Mouse (Mus musculus): ENCODE results near the gene Pfpl. TPM values are rescaled to one million over a fixed set of nuclear protein-coding genes. Genes with fewer than 3 reads are reported as not detected.
A peak's percentile ranks its signal among the peaks of the same experiment; 100 is the strongest.

The Pfpl gene
- total RNA-seq, 1 experiment: not detected

- H3K4me1 ChIP-seq (ENCODE audit: control insufficient read depth in 2 of 2, insufficient read depth in 2 of 2, low read length in 2 of 2, poor library complexity in 1 of 2): peaks cover 0 to 3% of the 10 kb centered on the region in 2 experiments; a peak in 1 of 4 replicates
- no peak overlapping the region for H3K9ac ChIP-seq (ENCODE audit: insufficient read depth, low read depth, low read length, poor library complexity, severe bottlenecking)
- H3K27ac ChIP-seq (ENCODE audit: insufficient read depth, low read depth, low read length, poor library complexity, severe bottlenecking): no peak overlapping the region
- TF ChIP-seq CHD2 (IDR thresholded peaks at IDR 0.05; ENCODE audit: low read depth, low read length) (no peak), ZNF384 (IDR thresholded peaks at IDR 0.05; ENCODE audit: low read depth, low read length) (no peak), HCFC1 (IDR thresholded peaks at IDR 0.05; ENCODE audit: borderline replicate concordance, insufficient read depth, low read length) (no peak), MAFK (IDR thresholded peaks at IDR 0.05; ENCODE audit: insufficient read depth, low read depth, low read length) (no peak), ZC3H11A (IDR thresholded peaks at IDR 0.05; ENCODE audit: borderline replicate concordance, low read depth, low read length) (no peak)
- no peaks in the 10 kb centered on the region for H3K36me3 ChIP-seq (ENCODE audit: control insufficient read depth, insufficient read depth, low read length, poor library complexity, severe bottlenecking)
- no peaks in the 10 kb centered on the region for H3K9me3 ChIP-seq (ENCODE audit: control insufficient read depth, insufficient read depth, low read depth, low read length)
- in situ Hi-C loops (cut with MboI; ENCODE audit: low sequenced_read_pairs in 2 of 2, unreplicated experiment in 2 of 2): no loop called here
- H3K4me3 ChIP-seq (ENCODE audit: insufficient read depth in 1 of 2, low read depth in 1 of 2, low read length in 2 of 2, poor library complexity in 1 of 2, severe bottlenecking in 1 of 2): no peak overlapping the region
- no peak for DNase-seq (ENCODE audit: low read depth, low spot score)
These were observed 37.9 kb downstream of the Pfpl start for GRCm38 (mm10) chr19:12465530-12466144.

DNA sequence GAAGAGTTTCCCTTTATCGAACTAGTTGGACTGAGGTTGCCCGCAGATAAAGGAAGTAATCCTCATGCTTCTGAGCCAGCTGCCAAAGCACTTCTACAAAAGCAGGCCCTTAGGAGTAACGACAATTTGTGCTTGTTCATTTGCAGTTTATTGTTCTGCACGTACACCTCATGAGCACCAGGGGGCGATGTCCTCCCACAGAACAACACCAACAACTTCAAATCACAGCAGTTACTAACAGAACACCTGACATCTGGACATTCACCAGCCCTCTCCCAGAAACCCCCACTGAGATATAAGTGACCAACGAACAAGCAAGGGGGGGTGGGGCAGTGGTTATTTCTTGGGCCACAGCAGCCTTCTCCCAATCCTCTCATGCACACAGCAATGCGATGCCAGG, 38.5 kb downstream of the Pfpl start:
- Histone ChIP-seq H3K9me3 (ENCODE audit: control insufficient read depth, insufficient read depth, low read depth, low read length) (no peaks in the 10 kb centered on the region), H3K4me1 (ENCODE audit: control insufficient read depth in 2 of 2, insufficient read depth in 2 of 2, low read length in 2 of 2, poor library complexity in 1 of 2) (peaks cover 0 to 3% of the 10 kb centered on the region in 2 experiments; a peak in 1 of 4 replicates), H3K27ac (ENCODE audit: insufficient read depth, low read depth, low read length, poor library complexity, severe bottlenecking) (no peak overlapping the region), H3K36me3 (ENCODE audit: control insufficient read depth, insufficient read depth, low read length, poor library complexity, severe bottlenecking) (no peaks in the 10 kb centered on the region), H3K4me3 (ENCODE audit: insufficient read depth in 1 of 2, low read depth in 1 of 2, low read length in 2 of 2, poor library complexity in 1 of 2, severe bottlenecking in 1 of 2) (no peak overlapping the region), H3K9ac (ENCODE audit: insufficient read depth, low read depth, low read length, poor library complexity, severe bottlenecking) (no peak overlapping the region)
- no peak for DNase-seq (ENCODE audit: low read depth, low spot score)
- no peak for TF ChIP-seq ZNF384 (IDR thresholded peaks at IDR 0.05; ENCODE audit: low read depth, low read length)
- TF ChIP-seq ZC3H11A (IDR thresholded peaks at IDR 0.05; ENCODE audit: borderline replicate concordance, low read depth, low read length): no peak
- TF ChIP-seq CHD2 (IDR thresholded peaks at IDR 0.05; ENCODE audit: low read depth, low read length): no peak
- no peak for TF ChIP-seq MAFK (IDR thresholded peaks at IDR 0.05; ENCODE audit: insufficient read depth, low read depth, low read length)
- no peak for TF ChIP-seq HCFC1 (IDR thresholded peaks at IDR 0.05; ENCODE audit: borderline replicate concordance, insufficient read depth, low read length)
- in situ Hi-C loops (cut with MboI; ENCODE audit: low sequenced_read_pairs in 2 of 2, unreplicated experiment in 2 of 2): no loop called here

DNA sequence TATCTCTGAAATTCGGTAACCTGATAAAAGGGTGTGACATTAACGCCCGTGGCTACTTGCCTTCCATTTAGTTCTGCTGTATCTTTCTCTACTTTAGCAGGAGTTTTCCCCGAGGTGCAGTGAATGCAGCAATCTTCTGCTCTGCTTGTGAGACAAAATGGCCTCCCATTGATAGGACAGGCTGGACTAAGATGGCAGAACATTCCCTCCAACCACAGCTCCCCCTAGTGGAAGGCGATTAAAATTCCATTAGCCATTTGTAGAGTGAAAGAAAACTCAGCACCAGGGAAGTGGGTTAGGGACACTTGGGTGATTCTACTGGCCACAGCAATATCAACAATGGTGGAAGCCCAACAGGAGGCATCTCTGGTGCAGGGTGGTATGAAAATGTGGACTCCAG, 39.7 kb downstream of the Pfpl start:
- no peak overlapping the region for H3K4me3 ChIP-seq (ENCODE audit: insufficient read depth in 1 of 2, low read depth in 1 of 2, low read length in 2 of 2, poor library complexity in 1 of 2, severe bottlenecking in 1 of 2)
- H3K36me3 ChIP-seq (ENCODE audit: control insufficient read depth, insufficient read depth, low read length, poor library complexity, severe bottlenecking): no peaks in the 10 kb centered on the region
- H3K4me1 ChIP-seq (ENCODE audit: control insufficient read depth in 2 of 2, insufficient read depth in 2 of 2, low read length in 2 of 2, poor library complexity in 1 of 2): peaks cover 0 to 3% of the 10 kb centered on the region in 2 experiments; a peak in 1 of 4 replicates
- in situ Hi-C loops (cut with MboI; ENCODE audit: low sequenced_read_pairs in 2 of 2, unreplicated experiment in 2 of 2): no loop called here
- peak; percentile 61 for DNase-seq (ENCODE audit: low read depth, low spot score)
- no peak overlapping the region for H3K9ac ChIP-seq (ENCODE audit: insufficient read depth, low read depth, low read length, poor library complexity, severe bottlenecking)
- H3K27ac ChIP-seq (ENCODE audit: insufficient read depth, low read depth, low read length, poor library complexity, severe bottlenecking): no peak overlapping the region
- peak; percentile 94 for TF ChIP-seq ZC3H11A (IDR thresholded peaks at IDR 0.05; ENCODE audit: borderline replicate concordance, low read depth, low read length)
- 0 out of 2 replicates have a peak, but pooled peaks have one; percentile 37 for TF ChIP-seq HCFC1 (IDR thresholded peaks at IDR 0.05; ENCODE audit: borderline replicate concordance, insufficient read depth, low read length)
- no peak for TF ChIP-seq CHD2 (IDR thresholded peaks at IDR 0.05; ENCODE audit: low read depth, low read length)
- H3K9me3 ChIP-seq (ENCODE audit: control insufficient read depth, insufficient read depth, low read depth, low read length): no peaks in the 10 kb centered on the region

- Histone ChIP-seq H3K27ac (ENCODE audit: insufficient read depth, low read depth, low read length, poor library complexity, severe bottlenecking) (no peak overlapping the region), H3K4me3 (ENCODE audit: insufficient read depth in 1 of 2, low read depth in 1 of 2, low read length in 2 of 2, poor library complexity in 1 of 2, severe bottlenecking in 1 of 2) (no peak overlapping the region), H3K9ac (ENCODE audit: insufficient read depth, low read depth, low read length, poor library complexity, severe bottlenecking) (no peak overlapping the region), H3K4me1 (ENCODE audit: control insufficient read depth in 2 of 2, insufficient read depth in 2 of 2, low read length in 2 of 2, poor library complexity in 1 of 2) (no peaks in the 10 kb centered on the region), H3K9me3 (ENCODE audit: control insufficient read depth, insufficient read depth, low read depth, low read length) (no peaks in the 10 kb centered on the region), H3K36me3 (ENCODE audit: control insufficient read depth, insufficient read depth, low read length, poor library complexity, severe bottlenecking) (no peaks in the 10 kb centered on the region)
- TF ChIP-seq HCFC1 (IDR thresholded peaks at IDR 0.05; ENCODE audit: borderline replicate concordance, insufficient read depth, low read length) (no peak), ZNF384 (IDR thresholded peaks at IDR 0.05; ENCODE audit: low read depth, low read length) (no peak), MAFK (IDR thresholded peaks at IDR 0.05; ENCODE audit: insufficient read depth, low read depth, low read length) (no peak), ZC3H11A (IDR thresholded peaks at IDR 0.05; ENCODE audit: borderline replicate concordance, low read depth, low read length) (no peak), CHD2 (IDR thresholded peaks at IDR 0.05; ENCODE audit: low read depth, low read length) (no peak)
- in situ Hi-C loops (cut with MboI; ENCODE audit: low sequenced_read_pairs in 2 of 2, unreplicated experiment in 2 of 2): no loop called here
- DNase-seq (ENCODE audit: low read depth, low spot score): no peak
These were observed 44.2 kb downstream of the Pfpl start for GRCm38 (mm10) chr19:12471866-12472265.

All from ES-E14 (cell line).